In genomic region chr4:91399510-91400196, GRCm38 (mm10) we compare ENCODE assay signal across 8 mouse cellular contexts. TPM values are rescaled to one million over a fixed set of nuclear protein-coding genes. Genes with fewer than 3 reads are reported as not detected.
DNase-seq lines count a peak whose midpoint lies in the region; ATAC-seq and TF ChIP-seq lines count a peak whose summit lies in the region.

No protein-coding gene starts in this region.

- H3K9me3 ChIP-seq in stomach, embryonic 14.5 days (ENCODE audit: control insufficient read depth, low read depth, low read length) = no peaks in the 10 kb centered on the region
- H3K9me3 ChIP-seq in stomach, postnatal 0 days (ENCODE audit: control insufficient read depth, low read length) = no peaks in the 10 kb centered on the region
- no peaks in the 10 kb centered on the region for H3K9me3 ChIP-seq in limb, embryonic 14.5 days (ENCODE audit: control insufficient read depth, low read length)

- TF ChIP-seq EP300 in stomach, postnatal 0 days (optimal IDR thresholded peaks at IDR 0.05) = no peak

- H3K4me2 ChIP-seq in stomach, embryonic 14.5 days (replicated peaks; ENCODE audit: low read depth, low read length) = peak overlapping the region; percentile 42
- H3K4me2 ChIP-seq in stomach, postnatal 0 days (replicated peaks; ENCODE audit: low read depth) = no peak overlapping the region
- H3K4me2 ChIP-seq in limb, embryonic 14.5 days (replicated peaks; ENCODE audit: low read depth, low read length, severe bottlenecking) = peak overlapping the region; percentile 40; the same call in 1 of the 2 replicates

- peak; percentile 27 for DNase-seq in cerebellum, postnatal 25 days
- no peak for DNase-seq in cerebellum, adult 8-10 months
- DNase-seq in stomach, postnatal 0 days (ENCODE audit: low spot score) = no peak
- DNase-seq in limb, embryonic 14.5 days (ENCODE audit: low spot score) = no peak
- DNase-seq in thymus, postnatal 14 days = no peak
- no peak for DNase-seq in spleen, adult 18-20 months

- under 1% methylated on average over 17 of the region's 17 CpGs for WGBS in stomach, embryonic 14.5 days
- WGBS in stomach, postnatal 0 days = 2% methylated on average over 17 of the region's 17 CpGs
- under 1% methylated on average over 16 of the region's 17 CpGs for WGBS in limb, embryonic 14.5 days

- H3K27me3 ChIP-seq in stomach, embryonic 14.5 days (ENCODE audit: control insufficient read depth, insufficient read depth, low read length) = 0 out of 2 replicates have a peak, but pooled peaks cover 3% of the 10 kb centered on the region
- H3K27me3 ChIP-seq in stomach, postnatal 0 days (ENCODE audit: control insufficient read depth, insufficient read depth, low read length) = no peaks in the 10 kb centered on the region
- peaks cover 20% of the 10 kb centered on the region for H3K27me3 ChIP-seq in limb, embryonic 14.5 days (ENCODE audit: control insufficient read depth, insufficient read depth, low read length)

- H3K36me3 ChIP-seq in stomach, embryonic 14.5 days (ENCODE audit: control insufficient read depth, insufficient read depth, low read length) = no peaks in the 10 kb centered on the region
- no peaks in the 10 kb centered on the region for H3K36me3 ChIP-seq in stomach, postnatal 0 days (ENCODE audit: control insufficient read depth, insufficient read depth, low read length)
- H3K36me3 ChIP-seq in limb, embryonic 14.5 days (ENCODE audit: control insufficient read depth, insufficient read depth, low read length) = no peaks in the 10 kb centered on the region

- H3K4me3 ChIP-seq in stomach, embryonic 14.5 days (ENCODE audit: low read depth, low read length) = peak overlapping the region; percentile 21; the same call in 1 of the 2 replicates
- H3K4me3 ChIP-seq in stomach, postnatal 0 days (ENCODE audit: low read depth, low read length) = no peak overlapping the region
- H3K4me3 ChIP-seq in limb, embryonic 14.5 days (replicated peaks; ENCODE audit: low read length) = 0 out of 2 replicates have a peak overlapping the region, but pooled peaks have one; percentile 10

- H3K4me1 ChIP-seq in stomach, embryonic 14.5 days (ENCODE audit: control insufficient read depth, insufficient read depth, low read length) = no peaks in the 10 kb centered on the region
- H3K4me1 ChIP-seq in stomach, postnatal 0 days (replicated peaks; ENCODE audit: control insufficient read depth, insufficient read depth) = no peaks in the 10 kb centered on the region
- peaks cover 5% of the 10 kb centered on the region; the same call in 1 of the 2 replicates for H3K4me1 ChIP-seq in limb, embryonic 14.5 days (ENCODE audit: control insufficient read depth, insufficient read depth, low read length)

- H3K27ac ChIP-seq in stomach, embryonic 14.5 days (ENCODE audit: low read length) = no peak overlapping the region
- no peak overlapping the region for H3K27ac ChIP-seq in stomach, postnatal 0 days (replicated peaks)
- H3K27ac ChIP-seq in limb, embryonic 14.5 days (replicated peaks; ENCODE audit: low read depth, low read length) = no peak overlapping the region

- TF ChIP-seq POLR2A in limb, embryonic 14.5 days (IDR thresholded peaks at IDR 0.05; ENCODE audit: borderline replicate concordance, extremely low read depth, insufficient read depth, insufficient read length) = no peak

- ATAC-seq in stomach, embryonic 14.5 days (ENCODE audit: insufficient number of reproducible peaks, insufficient read depth, low FRiP score, low read depth) = no peak
- ATAC-seq in stomach, postnatal 0 days (ENCODE audit: low FRiP score, low TSS enrichment) = no peak
- ATAC-seq in limb, embryonic 14.5 days (ENCODE audit: low FRiP score, low read depth) = no peak
- no peak for ATAC-seq in inflammation-experienced regulatory T-cells, adult 6 months

- no peak overlapping the region for H3K9ac ChIP-seq in stomach, embryonic 14.5 days (replicated peaks; ENCODE audit: low read depth, low read length)
- H3K9ac ChIP-seq in stomach, postnatal 0 days (ENCODE audit: low read length) = no peak overlapping the region
- no peak overlapping the region for H3K9ac ChIP-seq in limb, embryonic 14.5 days (ENCODE audit: low read depth, low read length, severe bottlenecking)

- TF ChIP-seq CTCF in stomach, postnatal 0 days (IDR thresholded peaks at IDR 0.05; ENCODE audit: low read depth) = no peak

RNA-seq across cellular contexts. Expression of gene Elavl2, which starts 0.9 kb away (rescaled TPM):
- polyA plus RNA-seq in stomach, embryonic 14.5 days (2014; fragmentation: Nextera tagmentation; extraction: Ambion mirVana) = 7.2 and 8.3 TPM in 2 replicates
- polyA plus RNA-seq in stomach, postnatal 0 days (2015; fragmentation: Nextera tagmentation; extraction: Ambion mirVana) = 1.5 and 1.9 TPM in 2 replicates
- polyA plus RNA-seq in limb, embryonic 14.5 days (2012; rRNA removed) = 1.6 and 1.7 TPM in 2 replicates
- 2.0 and 2.3 TPM in 2 replicates for polyA plus RNA-seq in limb, embryonic 14.5 days (2014; fragmentation: Nextera tagmentation; extraction: Ambion mirVana)
- under 1 TPM in 2 of 3 experiments, not detected in 1; 0.15 to 0.27 TPM for polyA plus RNA-seq in inflammation-experienced regulatory T-cells, adult 6 months (2017; shearing (Covaris generic))

Comparison
In these comparisons a context has a peak if more than half of its experiments do, and no peak if none do; other contexts are left out.
1. DNase-seq: peak in cerebellum, postnatal 25 days (2 of 2); none in cerebellum, adult 8-10 months (single experiment), stomach, postnatal 0 days (single experiment), limb, embryonic 14.5 days (single experiment), thymus, postnatal 14 days (single experiment) and spleen, adult 18-20 months (0 of 2).